Mouse (Mus musculus): ENCODE data around the gene Mtrex. TPM values are rescaled to one million over a fixed set of nuclear protein-coding genes. Genes with fewer than 3 reads are reported as not detected.
A peak's percentile ranks its signal among the peaks of the same experiment; 100 is the strongest.

Gene Mtrex
- total and polyA plus RNA-seq, 2 experiments from 2014 or later: 39.9 to 41.8 TPM

DNA sequence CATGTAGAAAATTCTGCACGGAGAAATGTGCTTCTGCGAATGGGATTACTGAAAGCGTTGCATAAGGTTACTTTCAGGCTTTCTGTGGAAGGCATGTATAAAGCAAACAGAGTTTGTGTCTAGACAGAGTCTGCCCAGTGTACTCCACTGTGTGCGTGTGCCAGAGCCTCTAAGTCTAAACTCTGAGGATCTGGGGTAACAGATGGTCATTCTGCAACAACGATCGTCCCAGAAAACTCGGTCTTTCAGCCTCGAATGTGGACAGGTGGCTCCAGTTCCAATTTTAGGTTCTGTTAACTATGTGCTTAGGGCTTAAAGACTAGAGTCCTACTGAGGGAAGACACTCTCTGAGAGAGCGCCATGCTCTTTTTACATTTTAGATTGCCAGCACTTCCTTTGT, 18.1 kb upstream of the Mtrex start:
- Histone ChIP-seq H3K4me1 (ENCODE audit: insufficient read depth) (no peaks in the 10 kb centered on the region), H3K36me3 (ENCODE audit: insufficient read depth) (peaks cover 67% of the 10 kb centered on the region), H3K9me3 (ENCODE audit: low read length) (no peaks in the 10 kb centered on the region), H3K9ac (no peak overlapping the region), H3K4me2 (ENCODE audit: low read depth) (no peak overlapping the region), H3K27ac (ENCODE audit: low read depth, low read length) (no peak overlapping the region), H3K4me3 (ENCODE audit: low read depth, low read length) (no peak overlapping the region), H3K27me3 (ENCODE audit: insufficient read depth, low read length) (no peaks in the 10 kb centered on the region)
- ATAC-seq: peak; percentile 74
- TF ChIP-seq CTCF (IDR thresholded peaks at IDR 0.05; ENCODE audit: low read depth): no peak
- peak; percentile 24 for DNase-seq
- WGBS: 86% methylated on average over 9 of the region's 9 CpGs

DNA sequence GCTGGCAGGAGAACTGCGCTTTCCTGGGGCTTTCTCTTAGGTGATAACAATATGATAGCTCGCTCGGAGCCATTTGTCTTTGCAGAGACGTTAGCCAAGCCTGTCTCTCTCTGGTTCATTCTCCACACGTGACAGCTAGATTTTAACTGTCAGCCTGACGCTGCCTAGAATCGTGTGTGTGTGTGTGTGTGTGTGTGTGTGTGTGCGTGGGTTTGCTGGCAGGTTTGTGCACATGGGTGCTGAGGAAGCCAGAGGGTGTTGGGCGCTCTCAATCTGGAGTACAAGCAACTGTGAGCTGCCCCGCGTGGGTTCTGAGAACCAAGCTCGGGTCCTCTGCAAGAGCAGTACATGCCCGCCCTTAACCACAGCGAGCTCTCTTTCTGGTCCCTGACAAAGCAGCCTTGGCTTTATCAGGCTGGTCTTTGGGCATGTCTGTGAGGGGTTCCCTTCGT, 14.7 kb upstream of the Mtrex start:
- ATAC-seq: peak; percentile 34; the same call in 1 of the 2 replicates
- peaks cover 68% of the 10 kb centered on the region for H3K36me3 ChIP-seq (ENCODE audit: insufficient read depth)
- H3K27ac ChIP-seq (ENCODE audit: low read depth, low read length): no peak overlapping the region
- no peaks in the 10 kb centered on the region for H3K4me1 ChIP-seq (ENCODE audit: insufficient read depth)
- no peak overlapping the region for H3K9ac ChIP-seq
- DNase-seq: peak; percentile 19
- TF ChIP-seq CTCF (IDR thresholded peaks at IDR 0.05; ENCODE audit: low read depth): no peak
- H3K4me3 ChIP-seq (ENCODE audit: low read depth, low read length): no peak overlapping the region
- H3K9me3 ChIP-seq (ENCODE audit: low read length): no peaks in the 10 kb centered on the region
- no peak overlapping the region for H3K4me2 ChIP-seq (ENCODE audit: low read depth)
- WGBS: 78% methylated on average over 15 of the region's 15 CpGs
- no peaks in the 10 kb centered on the region for H3K27me3 ChIP-seq (ENCODE audit: insufficient read depth, low read length)

DNA sequence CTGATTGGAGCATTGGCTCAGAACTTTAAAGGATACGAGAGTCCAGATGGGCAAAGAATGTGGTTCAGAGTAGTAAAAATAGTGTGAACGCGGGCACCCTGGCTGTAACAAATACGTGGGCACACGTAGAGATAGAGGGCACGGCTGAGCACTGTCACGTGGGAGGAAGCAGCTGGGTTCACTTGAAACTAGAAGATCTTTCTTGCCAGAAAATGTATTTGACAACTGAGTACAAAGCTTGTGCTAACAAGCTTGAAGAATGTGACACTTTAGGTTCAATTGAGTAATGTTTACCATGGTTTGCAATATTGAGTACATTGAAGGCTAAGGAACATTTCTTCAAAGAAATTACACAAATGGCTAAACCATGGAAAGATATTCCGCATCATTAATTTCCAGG, 10.9 kb upstream of the Mtrex start:
- H3K4me3 ChIP-seq (ENCODE audit: low read depth, low read length): no peak overlapping the region
- DNase-seq: no peak
- H3K27me3 ChIP-seq (ENCODE audit: insufficient read depth, low read length): no peaks in the 10 kb centered on the region
- no peaks in the 10 kb centered on the region for H3K4me1 ChIP-seq (ENCODE audit: insufficient read depth)
- ATAC-seq: no peak
- no peaks in the 10 kb centered on the region for H3K9me3 ChIP-seq (ENCODE audit: low read length)
- no peak overlapping the region for H3K9ac ChIP-seq
- no peak for TF ChIP-seq CTCF (IDR thresholded peaks at IDR 0.05; ENCODE audit: low read depth)
- no peak overlapping the region for H3K4me2 ChIP-seq (ENCODE audit: low read depth)
- H3K36me3 ChIP-seq (ENCODE audit: insufficient read depth): peaks cover 67% of the 10 kb centered on the region
- WGBS: 93% methylated on average over 8 of the region's 8 CpGs
- H3K27ac ChIP-seq (ENCODE audit: low read depth, low read length): no peak overlapping the region

DNA sequence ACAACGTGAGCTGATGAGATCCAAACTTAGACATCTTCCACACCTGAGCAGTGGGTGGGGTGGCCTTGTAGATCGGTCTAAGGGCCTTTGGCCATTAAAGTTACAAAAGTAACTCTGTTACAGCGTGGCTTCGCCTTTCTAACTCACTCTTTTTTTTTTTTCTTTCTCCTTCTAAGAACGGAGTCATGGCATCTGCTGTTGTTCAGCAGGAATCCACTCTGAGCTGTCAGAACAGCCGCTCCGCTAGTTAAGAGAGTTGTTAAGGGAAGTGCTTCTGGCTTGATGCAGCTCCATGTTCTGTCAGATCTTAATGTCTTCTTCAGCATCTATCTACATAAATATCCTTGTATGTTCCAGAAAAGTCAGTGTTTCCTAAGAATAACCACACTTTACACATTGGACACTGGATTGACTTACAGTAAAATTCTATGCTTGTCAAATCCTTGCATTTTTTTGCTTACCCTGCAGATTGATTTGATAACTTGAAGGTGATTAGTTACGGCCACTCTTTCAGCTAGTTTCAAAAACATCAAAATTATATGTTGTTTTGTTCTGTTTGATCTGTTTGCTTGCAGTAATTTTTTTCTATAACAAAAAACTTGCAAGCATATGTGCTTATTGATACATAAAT, 955 bp upstream of the Mtrex start:
- TF ChIP-seq CTCF (IDR thresholded peaks at IDR 0.05; ENCODE audit: low read depth): no peak
- 4% methylated on average over 8 of the region's 8 CpGs for WGBS
- no peaks in the 10 kb centered on the region for H3K27me3 ChIP-seq (ENCODE audit: insufficient read depth, low read length)
- no peak for ATAC-seq
- DNase-seq: peak; percentile 57
- no peaks in the 10 kb centered on the region for H3K9me3 ChIP-seq (ENCODE audit: low read length)
- peaks cover 12% of the 10 kb centered on the region; the same call in 1 of the 2 replicates for H3K4me1 ChIP-seq (ENCODE audit: insufficient read depth)
- peak overlapping the region; percentile 75 for H3K9ac ChIP-seq
- peak overlapping the region; percentile 90 for H3K4me3 ChIP-seq (ENCODE audit: low read depth, low read length)
- H3K36me3 ChIP-seq (ENCODE audit: insufficient read depth): peaks cover 12% of the 10 kb centered on the region; the same call in 1 of the 2 replicates
- H3K27ac ChIP-seq (ENCODE audit: low read depth, low read length): peak overlapping the region; percentile 88
- peak overlapping the region; percentile 83 for H3K4me2 ChIP-seq (ENCODE audit: low read depth)

GRCm38 (mm10) chr13:112926796-112927195, 402 bp downstream of the Mtrex start:
- Histone ChIP-seq H3K4me2 (ENCODE audit: low read depth) (peak overlapping the region; percentile 83), H3K27me3 (ENCODE audit: insufficient read depth, low read length) (no peaks in the 10 kb centered on the region), H3K9me3 (ENCODE audit: low read length) (no peaks in the 10 kb centered on the region), H3K4me1 (ENCODE audit: insufficient read depth) (peaks cover 12% of the 10 kb centered on the region; the same call in 1 of the 2 replicates), H3K36me3 (ENCODE audit: insufficient read depth) (peaks cover 5% of the 10 kb centered on the region; the same call in 1 of the 2 replicates), H3K4me3 (ENCODE audit: low read depth, low read length) (peak overlapping the region; percentile 90), H3K9ac (peak overlapping the region; percentile 75), H3K27ac (ENCODE audit: low read depth, low read length) (peak overlapping the region; percentile 88)
- TF ChIP-seq CTCF (IDR thresholded peaks at IDR 0.05; ENCODE audit: low read depth): no peak
- under 1% methylated on average over 19 of the region's 19 CpGs for WGBS
- DNase-seq (no peak), ATAC-seq (no peak)

DNA sequence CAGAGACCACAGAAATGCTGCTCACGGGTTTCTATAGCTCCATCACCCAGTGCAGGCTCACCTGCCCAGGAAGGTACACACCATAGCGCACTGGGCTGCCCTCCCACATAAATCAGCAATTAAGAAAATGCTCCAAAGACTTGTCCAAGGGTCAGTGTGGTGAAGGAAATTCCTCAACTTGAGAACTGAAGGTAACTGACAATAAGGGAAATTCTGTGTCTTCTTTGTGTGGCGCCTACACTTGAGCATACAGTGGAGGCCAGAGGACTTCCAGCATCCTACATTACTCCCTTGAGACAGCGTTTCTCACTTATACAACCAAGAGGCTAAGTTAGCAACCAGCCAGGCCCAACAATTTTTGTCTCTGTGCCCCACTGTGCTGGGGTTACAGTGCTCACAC, 1.2 kb downstream of the Mtrex start:
- 74% methylated on average over 4 of the region's 4 CpGs for WGBS
- ATAC-seq: no peak

GRCm38 (mm10) chr13:112925266-112925665, 1.9 kb downstream of the Mtrex start:
- Histone ChIP-seq H3K4me3 (ENCODE audit: low read depth, low read length) (no peak overlapping the region), H3K27me3 (ENCODE audit: insufficient read depth, low read length) (no peaks in the 10 kb centered on the region), H3K4me2 (ENCODE audit: low read depth) (no peak overlapping the region), H3K36me3 (ENCODE audit: insufficient read depth) (no peaks in the 10 kb centered on the region), H3K4me1 (ENCODE audit: insufficient read depth) (peaks cover 12% of the 10 kb centered on the region; the same call in 1 of the 2 replicates), H3K9ac (no peak overlapping the region), H3K9me3 (ENCODE audit: low read length) (no peaks in the 10 kb centered on the region), H3K27ac (ENCODE audit: low read depth, low read length) (no peak overlapping the region)
- 72% methylated on average over 6 of the region's 6 CpGs for WGBS
- no peak for ATAC-seq
- DNase-seq: no peak
- no peak for TF ChIP-seq CTCF (IDR thresholded peaks at IDR 0.05; ENCODE audit: low read depth)

More for the DNA sequence above, 1.2 kb downstream of the Mtrex start:
- Histone ChIP-seq H3K9ac (0 out of 2 replicates have a peak overlapping the region, but pooled peaks have one; percentile 75), H3K9me3 (ENCODE audit: low read length) (no peaks in the 10 kb centered on the region), H3K36me3 (ENCODE audit: insufficient read depth) (peaks cover 3% of the 10 kb centered on the region; the same call in 1 of the 2 replicates), H3K4me3 (ENCODE audit: low read depth, low read length) (peak overlapping the region; percentile 90), H3K4me2 (ENCODE audit: low read depth) (peak overlapping the region; percentile 83), H3K4me1 (ENCODE audit: insufficient read depth) (peaks cover 12% of the 10 kb centered on the region; the same call in 1 of the 2 replicates), H3K27ac (ENCODE audit: low read depth, low read length) (no peak overlapping the region), H3K27me3 (ENCODE audit: insufficient read depth, low read length) (no peaks in the 10 kb centered on the region)
- no peak for TF ChIP-seq CTCF (IDR thresholded peaks at IDR 0.05; ENCODE audit: low read depth)
- DNase-seq: no peak
